Mouse (Mus musculus): ENCODE data around the gene Polr2i.
A peak's percentile ranks its signal among the peaks of the same experiment; 100 is the strongest.
"Not testable (repeated sequence)": the region's sequence is repeated elsewhere in the genome, so short reads cannot be mapped to it uniquely, and the experiment has no call there.

Polr2i gene

DNA sequence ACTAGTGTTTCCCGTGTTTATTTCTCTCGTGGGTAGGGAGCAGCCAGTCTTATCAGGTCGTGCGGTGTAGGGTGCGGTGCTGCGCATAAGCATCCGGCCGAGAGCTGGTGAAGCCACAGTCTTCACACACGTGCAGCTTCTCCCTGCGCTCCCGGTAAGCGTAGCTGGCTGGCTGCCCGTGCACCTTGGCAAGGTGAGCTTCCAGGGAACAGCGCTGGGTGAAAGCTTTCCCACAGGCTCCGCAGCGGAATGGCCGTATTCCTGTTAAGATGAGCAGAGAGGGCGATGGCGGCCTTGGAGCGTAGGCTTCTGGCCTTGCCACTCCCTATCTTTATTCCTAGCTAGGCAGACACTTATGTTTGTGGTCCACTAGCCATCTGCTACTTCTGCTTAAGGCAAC lies 1.6 kb downstream of the Polr2i start:
- H3K27me3 ChIP-seq (ENCODE audit: insufficient read depth, low read length) = no peaks in the 10 kb centered on the region
- peak overlapping the region; percentile 96 for H3K4me3 ChIP-seq (replicated peaks; ENCODE audit: low read length)
- TF ChIP-seq POU5F1 (IDR thresholded peaks at IDR 0.05; ENCODE audit: borderline replicate concordance, low read length) = no peak
- no peak for TF ChIP-seq CTCF (conservative IDR thresholded peaks at IDR 0.05; ENCODE audit: low read length)
- TF ChIP-seq NANOG (IDR thresholded peaks at IDR 0.05; ENCODE audit: borderline replicate concordance, low read length) = no peak
- H3K36me3 ChIP-seq (ENCODE audit: insufficient read depth, low read length) = peaks cover 47% of the 10 kb centered on the region
- H3K9me3 ChIP-seq (ENCODE audit: low read length) = no peaks in the 10 kb centered on the region
- H3K4me1 ChIP-seq (replicated peaks; ENCODE audit: low read depth, low read length) = peaks cover 58% of the 10 kb centered on the region

DNA sequence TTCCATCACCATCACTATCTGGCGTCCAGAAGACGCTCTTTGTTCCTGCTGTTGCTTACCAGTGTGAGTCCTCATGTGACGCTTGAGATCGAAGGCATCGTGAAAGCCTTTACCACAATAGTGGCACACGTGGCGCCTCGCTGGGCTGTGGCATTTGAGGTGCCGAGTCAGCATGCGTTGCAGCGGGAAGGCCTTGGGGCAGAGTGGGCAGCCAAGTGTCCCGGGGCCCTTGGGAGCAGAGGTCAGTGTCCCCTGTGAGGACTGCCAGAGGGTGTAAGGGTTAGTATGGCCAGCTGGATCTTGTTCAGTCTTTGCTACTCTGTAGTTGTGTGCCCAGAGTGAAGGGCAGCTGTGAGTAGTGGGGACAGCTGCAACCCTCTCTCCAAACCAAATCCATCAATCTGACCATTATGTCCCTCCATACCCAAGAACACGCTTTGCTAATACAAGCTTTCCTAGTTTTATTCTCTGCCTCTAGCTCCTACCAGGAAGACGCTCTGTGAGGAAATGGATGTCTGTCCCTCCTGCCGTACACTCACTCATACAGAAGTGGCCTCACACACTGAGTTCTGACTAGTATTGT lies 2.6 kb downstream of the Polr2i start:
- Histone ChIP-seq H3K4me1 (replicated peaks; ENCODE audit: low read depth, low read length) (peaks cover 58% of the 10 kb centered on the region), H3K36me3 (ENCODE audit: insufficient read depth, low read length) (peaks cover 46% of the 10 kb centered on the region)
- no peak for TF ChIP-seq POU5F1 (IDR thresholded peaks at IDR 0.05; ENCODE audit: borderline replicate concordance, low read length)
- TF ChIP-seq CTCF (conservative IDR thresholded peaks at IDR 0.05; ENCODE audit: low read length) = no peak
- no peak for TF ChIP-seq NANOG (IDR thresholded peaks at IDR 0.05; ENCODE audit: borderline replicate concordance, low read length)

DNA sequence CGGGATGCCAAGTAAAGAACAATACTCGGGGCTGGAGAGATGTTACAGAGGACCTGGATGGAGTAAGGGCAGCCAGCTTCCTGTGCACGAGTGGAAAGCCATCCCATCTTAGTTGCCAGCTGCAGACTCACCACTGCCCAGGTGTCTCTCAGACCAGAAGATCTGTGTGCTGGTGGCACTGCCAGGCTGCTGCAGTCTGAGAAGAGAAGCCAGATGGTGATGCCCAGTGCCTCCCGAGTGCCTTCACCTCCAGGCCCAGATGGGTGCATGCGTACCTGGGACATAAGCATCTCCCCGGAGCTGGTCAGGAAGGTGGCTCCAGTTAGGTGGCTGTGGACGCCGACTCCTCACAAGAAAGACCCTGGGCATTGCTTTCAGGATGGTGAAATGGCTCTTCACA lies 3.3 kb downstream of the Polr2i start:
- TF ChIP-seq NANOG (IDR thresholded peaks at IDR 0.05; ENCODE audit: borderline replicate concordance, low read length) (no peak), POU5F1 (IDR thresholded peaks at IDR 0.05; ENCODE audit: borderline replicate concordance, low read length) (no peak), CTCF (conservative IDR thresholded peaks at IDR 0.05; ENCODE audit: low read length) (no peak)
- Histone ChIP-seq H3K4me1 (replicated peaks; ENCODE audit: low read depth, low read length) (peaks cover 58% of the 10 kb centered on the region), H3K4me3 (replicated peaks; ENCODE audit: low read length) (no peak overlapping the region), H3K36me3 (ENCODE audit: insufficient read depth, low read length) (peaks cover 46% of the 10 kb centered on the region), H3K9me3 (ENCODE audit: low read length) (no peaks in the 10 kb centered on the region), H3K27me3 (ENCODE audit: insufficient read depth, low read length) (no peaks in the 10 kb centered on the region)

More for the DNA sequence above, 2.6 kb downstream of the Polr2i start:
- Histone ChIP-seq H3K27me3 (ENCODE audit: insufficient read depth, low read length) (no peaks in the 10 kb centered on the region), H3K4me3 (replicated peaks; ENCODE audit: low read length) (no peak overlapping the region; the same call in 1 of the 2 replicates), H3K9me3 (ENCODE audit: low read length) (no peaks in the 10 kb centered on the region)

DNA sequence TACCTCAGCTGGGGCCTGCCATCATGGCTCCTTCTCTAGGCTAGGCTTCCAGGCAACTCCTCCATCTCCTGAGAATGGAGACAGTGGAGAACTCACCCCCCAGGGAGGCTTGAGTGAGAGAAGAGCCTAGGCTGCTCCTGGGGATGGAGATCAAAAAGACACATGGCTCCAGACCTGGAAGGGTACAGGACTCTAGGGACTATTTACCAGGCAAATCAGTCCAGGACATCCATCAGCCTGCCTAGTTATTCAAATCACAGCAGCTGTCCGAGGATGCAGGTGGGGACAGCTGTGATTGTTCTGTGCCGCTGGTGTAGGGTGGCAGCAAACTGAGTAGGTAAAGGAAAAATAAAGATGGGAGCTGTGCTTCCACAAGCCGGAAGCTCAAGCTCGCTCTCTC lies 3.9 kb downstream of the Polr2i start, which contains the start of gene Ovol3:
Gene Ovol3 (minus strand): TSS at position 101 of the 400 bp plus-strand sequence.
- Histone ChIP-seq H3K4me3 (replicated peaks; ENCODE audit: low read length) (no peak within 1 kb of the TSS), H3K27me3 (ENCODE audit: insufficient read depth, low read length) (no peaks in the 10 kb centered on the region), H3K36me3 (ENCODE audit: insufficient read depth, low read length) (peaks cover 48% of the 10 kb centered on the region), H3K9me3 (ENCODE audit: low read length) (no peaks in the 10 kb centered on the region), H3K4me1 (replicated peaks; ENCODE audit: low read depth, low read length) (peaks cover 54% of the 10 kb centered on the region)
- TF ChIP-seq POU5F1 (IDR thresholded peaks at IDR 0.05; ENCODE audit: borderline replicate concordance, low read length) (no peak), NANOG (IDR thresholded peaks at IDR 0.05; ENCODE audit: borderline replicate concordance, low read length) (no peak), CTCF (conservative IDR thresholded peaks at IDR 0.05; ENCODE audit: low read length) (no peak)

DNA sequence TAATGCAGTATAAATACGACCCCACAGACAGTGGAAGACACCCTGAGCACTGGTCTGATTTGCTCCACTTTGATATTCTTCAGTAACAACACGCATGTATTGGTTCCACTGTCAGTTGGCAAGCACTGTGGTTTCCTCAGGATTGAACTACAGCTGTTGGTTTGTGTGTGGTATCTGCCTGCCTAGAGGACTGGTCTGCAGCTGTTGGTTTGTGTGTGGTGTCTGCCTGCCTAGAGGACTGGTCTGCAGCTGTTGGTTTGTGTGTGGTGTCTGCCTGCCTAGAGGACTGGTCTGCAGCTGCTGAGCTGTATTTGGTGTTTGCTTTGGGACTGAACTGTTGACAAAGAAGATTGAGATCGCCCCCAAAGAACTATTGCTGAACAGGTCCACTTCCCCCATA lies 5.6 kb downstream of the Polr2i start:
- H3K36me3 ChIP-seq (ENCODE audit: insufficient read depth, low read length) = peaks cover 63% of the 10 kb centered on the region
- not testable (repeated sequence) for H3K4me3 ChIP-seq (replicated peaks; ENCODE audit: low read length); H3K27me3 ChIP-seq (ENCODE audit: insufficient read depth, low read length)

DNA sequence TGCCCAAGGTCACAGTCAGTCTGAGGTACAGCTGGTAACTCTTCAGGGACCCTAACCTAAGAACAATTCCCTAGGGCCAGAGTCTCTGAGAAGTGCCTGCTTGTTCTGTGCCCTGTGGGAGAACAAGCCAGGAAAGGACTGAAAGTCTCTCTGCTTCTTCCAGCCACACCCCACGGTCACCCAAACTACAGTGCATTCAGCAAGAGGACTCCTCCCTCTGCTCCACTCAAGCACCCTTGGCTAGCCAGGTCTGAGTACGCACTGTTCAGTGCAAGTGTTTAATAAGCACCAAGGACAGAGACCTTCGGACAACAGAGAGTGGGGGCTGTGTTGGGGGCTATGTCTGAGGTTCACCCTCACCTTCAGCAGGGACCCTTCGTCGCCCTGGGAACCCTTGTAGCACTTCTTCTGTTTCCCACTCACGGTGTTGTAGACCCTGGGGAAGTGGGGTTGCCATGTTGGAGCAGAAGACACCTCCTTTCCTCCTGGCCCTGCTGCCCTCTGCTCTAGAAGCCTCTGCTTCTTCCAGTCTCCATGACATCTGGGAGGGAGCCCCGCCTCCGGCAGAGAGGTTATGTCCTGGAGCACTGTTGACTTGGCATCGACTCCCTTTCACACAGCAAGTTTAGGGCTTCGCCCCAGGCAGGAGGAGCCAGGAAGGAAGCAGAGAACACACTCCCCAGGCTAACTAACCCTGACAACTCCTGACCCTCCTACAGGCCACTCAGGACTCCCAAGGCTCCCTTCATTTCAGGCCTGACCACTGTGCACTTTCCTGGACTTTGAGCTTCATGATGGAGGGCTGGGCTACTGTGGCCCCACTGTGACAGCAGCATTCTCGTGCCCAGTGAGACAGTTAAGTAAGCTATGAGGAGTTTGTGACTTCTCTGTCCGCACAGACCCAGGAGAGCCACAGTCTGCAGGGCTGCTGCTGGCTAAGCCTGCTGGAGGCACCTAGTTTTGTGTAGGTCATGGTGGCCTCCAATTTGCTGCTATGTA lies 20.5 kb downstream of the Polr2i start:
- H3K9me3 ChIP-seq (ENCODE audit: low read length) = no peaks in the 10 kb centered on the region
- H3K4me3 ChIP-seq (replicated peaks; ENCODE audit: low read length) = no peak overlapping the region
- H3K4me1 ChIP-seq (replicated peaks; ENCODE audit: low read depth, low read length) = peaks cover 34% of the 10 kb centered on the region
- no peaks in the 10 kb centered on the region for H3K27me3 ChIP-seq (ENCODE audit: insufficient read depth, low read length)
- H3K36me3 ChIP-seq (ENCODE audit: insufficient read depth, low read length) = peaks cover 99% of the 10 kb centered on the region
- no peak for TF ChIP-seq POU5F1 (IDR thresholded peaks at IDR 0.05; ENCODE audit: borderline replicate concordance, low read length)
- TF ChIP-seq CTCF (conservative IDR thresholded peaks at IDR 0.05; ENCODE audit: low read length) = no peak
- no peak for TF ChIP-seq NANOG (IDR thresholded peaks at IDR 0.05; ENCODE audit: borderline replicate concordance, low read length)

More for the DNA sequence above, 5.6 kb downstream of the Polr2i start:
- peaks cover 47% of the 10 kb centered on the region for H3K4me1 ChIP-seq (replicated peaks; ENCODE audit: low read depth, low read length)
- not testable (repeated sequence) for H3K9me3 ChIP-seq (ENCODE audit: low read length)

DNA sequence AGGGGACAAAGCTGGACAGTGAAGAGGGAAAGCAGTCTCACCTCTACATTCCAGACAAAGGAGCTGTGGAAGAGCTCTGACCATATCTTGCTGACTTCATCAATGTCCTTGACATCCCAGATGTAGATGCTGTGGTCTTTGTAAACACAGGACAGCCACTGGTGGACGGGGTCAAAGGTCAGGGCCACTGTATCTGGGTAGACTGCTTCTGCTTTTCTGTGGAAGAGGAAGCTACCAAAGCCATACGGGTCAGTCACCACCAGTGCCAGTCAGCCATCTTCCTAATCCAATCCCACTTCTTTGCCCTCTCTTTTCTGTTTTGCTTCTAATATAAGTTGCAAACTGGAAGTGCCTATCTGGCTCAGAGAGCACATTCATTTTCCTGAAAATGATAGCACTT lies 33.3 kb downstream of the Polr2i start:
- TF ChIP-seq POU5F1 (IDR thresholded peaks at IDR 0.05; ENCODE audit: borderline replicate concordance, low read length) (no peak), NANOG (IDR thresholded peaks at IDR 0.05; ENCODE audit: borderline replicate concordance, low read length) (no peak), CTCF (conservative IDR thresholded peaks at IDR 0.05; ENCODE audit: low read length) (no peak)
- peaks cover 68% of the 10 kb centered on the region for H3K4me1 ChIP-seq (replicated peaks; ENCODE audit: low read depth, low read length)
- H3K27me3 ChIP-seq (ENCODE audit: insufficient read depth, low read length) = no peaks in the 10 kb centered on the region
- no peaks in the 10 kb centered on the region for H3K9me3 ChIP-seq (ENCODE audit: low read length)
- H3K4me3 ChIP-seq (replicated peaks; ENCODE audit: low read length) = peak overlapping the region; percentile 39; the same call in 1 of the 2 replicates
- H3K36me3 ChIP-seq (ENCODE audit: insufficient read depth, low read length) = peaks cover 92% of the 10 kb centered on the region

DNA sequence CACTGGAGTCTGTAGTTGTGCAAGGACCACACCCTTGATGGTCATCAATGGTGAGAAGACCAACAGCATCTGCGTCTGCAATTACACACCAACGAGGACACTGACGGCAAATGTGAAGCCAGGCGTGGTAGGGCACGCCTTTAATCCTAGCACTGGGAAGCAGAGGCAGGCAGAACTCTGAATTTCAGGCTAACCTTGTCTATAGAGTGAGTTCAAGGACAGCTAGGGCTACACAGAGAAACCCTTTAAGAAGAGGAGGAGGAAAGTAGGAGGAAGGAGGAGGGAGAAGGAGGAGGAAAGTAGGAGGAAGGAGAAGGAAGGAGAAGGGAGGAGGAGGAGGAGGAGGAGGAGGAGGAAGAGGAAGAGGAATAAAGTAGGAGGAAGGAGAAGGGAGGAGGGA lies 33.8 kb downstream of the Polr2i start:
- Histone ChIP-seq H3K27me3 (ENCODE audit: insufficient read depth, low read length) (no peaks in the 10 kb centered on the region), H3K9me3 (ENCODE audit: low read length) (no peaks in the 10 kb centered on the region), H3K4me3 (replicated peaks; ENCODE audit: low read length) (peak overlapping the region; percentile 39; the same call in 1 of the 2 replicates), H3K4me1 (replicated peaks; ENCODE audit: low read depth, low read length) (peaks cover 67% of the 10 kb centered on the region), H3K36me3 (ENCODE audit: insufficient read depth, low read length) (peaks cover 92% of the 10 kb centered on the region)
- TF ChIP-seq POU5F1 (IDR thresholded peaks at IDR 0.05; ENCODE audit: borderline replicate concordance, low read length) (no peak), CTCF (conservative IDR thresholded peaks at IDR 0.05; ENCODE audit: low read length) (no peak)
